Mouse (Mus musculus) MEL (cell line): ENCODE results near the gene Casr. TPM values are rescaled to one million over a fixed set of nuclear protein-coding genes. Genes with fewer than 3 reads are reported as not detected.

Source experiments
- DNase-seq: peaks from one replicate; pipeline ENCODE4 v3.0.0; 2011; ENCODE audit warnings: low read depth, low spot score
- H3K27ac ChIP-seq: 2 replicates; pipeline ENCODE4 v1.5.1; 2012; ENCODE audit warnings: low read depth, mild to moderate bottlenecking, control low read depth, low read length, moderate library complexity; ENCODE audit not compliant: control insufficient read depth
- H3K27me3 ChIP-seq, 2 experiments: fragments of 150-350 bp in 1 of 2; sonication (generic) in 1 of 2; 2 replicates each; pipeline ENCODE4 v1.6.1; 2012; ENCODE audit warnings: low read length in 2 of 2, mild to moderate bottlenecking in 2 of 2, improper control_type of control experiment in 1 of 2, moderate library complexity in 1 of 2; ENCODE audit not compliant: insufficient read depth in 2 of 2, control insufficient read depth in 1 of 2
- H3K36me3 ChIP-seq, 2 experiments: 2 replicates each; pipeline ENCODE4 v1.6.1; 2012 to 2014; ENCODE audit warnings: low read length in 2 of 2, improper control_type of control experiment in 1 of 2, inconsistent platforms in 1 of 2, mild to moderate bottlenecking in 1 of 2; ENCODE audit not compliant: insufficient read depth in 2 of 2, control insufficient read depth in 1 of 2
- H3K4me1 ChIP-seq, 2 experiments: fragments of 150-350 bp in 1 of 2; sonication (generic) in 1 of 2; 2 replicates each; pipeline ENCODE4 v1.6.1; 2012; ENCODE audit warnings: low read length in 2 of 2, improper control_type of control experiment in 1 of 2, mild to moderate bottlenecking in 1 of 2; ENCODE audit not compliant: insufficient read depth in 2 of 2, control insufficient read depth in 1 of 2
- H3K4me3 ChIP-seq, 2 experiments: fragments of 150-350 bp in 1 of 2; sonication (generic) in 1 of 2; 2 replicates each; pipeline ENCODE4 v1.5.1; 2012; ENCODE audit warnings: low read depth in 2 of 2, low read length in 2 of 2, mild to moderate bottlenecking in 2 of 2, moderate library complexity in 2 of 2, control low read depth in 1 of 2, improper control_type of control experiment in 1 of 2; ENCODE audit not compliant: control insufficient read depth in 1 of 2, insufficient read depth in 1 of 2
- H3K79me2 ChIP-seq: 2 replicates; pipeline ENCODE4 v1.6.1; 2012; ENCODE audit warnings: mild to moderate bottlenecking, low read length, moderate library complexity; ENCODE audit not compliant: control insufficient read depth, poor library complexity, insufficient read depth
- H3K9ac ChIP-seq: 2 replicates; pipeline ENCODE4 v1.6.1; 2012; ENCODE audit warnings: low read depth, mild to moderate bottlenecking, control low read depth, low read length, moderate library complexity; ENCODE audit not compliant: control insufficient read depth, poor library complexity, severe bottlenecking
- H3K9me3 ChIP-seq: fragments of 150-350 bp; sonication (generic); replicated peaks from 2 replicates; pipeline ENCODE4 v1.6.1; 2012; ENCODE audit warnings: mild to moderate bottlenecking, low read length, improper control_type of control experiment, moderate library complexity; ENCODE audit not compliant: insufficient read depth
- BHLHE40 ChIP-seq: IDR thresholded peaks from 2 replicates; pipeline ENCODE4 v1.6.1; 2012; ENCODE audit warnings: low read depth, mild to moderate bottlenecking, inconsistent platforms, low read length, improper control_type of control experiment, borderline replicate concordance
- CHD1 ChIP-seq: IDR thresholded peaks from 2 replicates; pipeline ENCODE4 v1.6.1; 2012; ENCODE audit warnings: low read depth, mild to moderate bottlenecking, inconsistent platforms, low read length, improper control_type of control experiment
- CHD2 ChIP-seq: IDR thresholded peaks from 2 replicates; pipeline ENCODE4 v1.6.1; 2011; ENCODE audit warnings: low read length, improper control_type of control experiment
- CTCF ChIP-seq, 3 experiments: IDR thresholded peaks in 2 of 3; conservative IDR thresholded peaks in 1 of 3; 2 replicates each; pipeline ENCODE4 v1.5.1; 2011 to 2012; ENCODE audit warnings: low read length in 3 of 3, low read depth in 2 of 3, mild to moderate bottlenecking in 2 of 3, improper control_type of control experiment in 1 of 3, inconsistent platforms in 1 of 3, mixed read lengths in 1 of 3, moderate library complexity in 1 of 3; ENCODE audit not compliant: control insufficient read depth in 1 of 3, insufficient read depth in 1 of 3, poor library complexity in 1 of 3, severe bottlenecking in 1 of 3
- E2F4 ChIP-seq: IDR thresholded peaks from 2 replicates; pipeline ENCODE4 v1.6.1; 2011; ENCODE audit warnings: low read depth, low read length, improper control_type of control experiment, borderline replicate concordance
- ELF1 ChIP-seq: IDR thresholded peaks from 2 replicates; pipeline ENCODE4 v1.6.1; 2014; ENCODE audit warnings: low read depth, mild to moderate bottlenecking, inconsistent platforms, low read length, improper control_type of control experiment, moderate library complexity
- GABPA ChIP-seq: IDR thresholded peaks from 2 replicates; pipeline ENCODE4 v1.6.1; 2012; ENCODE audit warnings: low read depth, mild to moderate bottlenecking, inconsistent platforms, low read length, improper control_type of control experiment, moderate library complexity
- HCFC1 ChIP-seq: IDR thresholded peaks from 2 replicates; pipeline ENCODE4 v1.6.1; 2012; ENCODE audit warnings: low read depth, mild to moderate bottlenecking, inconsistent platforms, low read length, improper control_type of control experiment, moderate library complexity
- MEF2A ChIP-seq: IDR thresholded peaks from 2 replicates; pipeline ENCODE4 v1.6.1; 2014; ENCODE audit warnings: low read depth, mild to moderate bottlenecking, inconsistent platforms, low read length, improper control_type of control experiment; ENCODE audit not compliant: poor library complexity, insufficient replicate concordance, severe bottlenecking; ENCODE audit errors: extremely low read depth
- MXI1 ChIP-seq: IDR thresholded peaks from 2 replicates; pipeline ENCODE4 v1.6.1; 2011; ENCODE audit warnings: mild to moderate bottlenecking, low read depth, low read length, improper control_type of control experiment
- NELFE ChIP-seq: IDR thresholded peaks from 2 replicates; pipeline ENCODE4 v1.6.1; 2011; ENCODE audit warnings: low read depth, low read length, improper control_type of control experiment
- RAD21 ChIP-seq: IDR thresholded peaks from 2 replicates; pipeline ENCODE4 v1.6.1; 2011; ENCODE audit warnings: mild to moderate bottlenecking, low read depth, low read length, improper control_type of control experiment
- RCOR1 ChIP-seq: IDR thresholded peaks from 2 replicates; pipeline ENCODE4 v1.6.1; 2012; ENCODE audit warnings: low read depth, mild to moderate bottlenecking, inconsistent platforms, low read length, improper control_type of control experiment
- SIN3A ChIP-seq: IDR thresholded peaks from 2 replicates; pipeline ENCODE4 v1.6.1; 2012; ENCODE audit warnings: low read length, improper control_type of control experiment, inconsistent platforms
- TAL1 ChIP-seq: IDR thresholded peaks from 2 replicates; pipeline ENCODE4 v1.6.1; 2012; ENCODE audit warnings: mild to moderate bottlenecking, inconsistent platforms, low read length, moderate library complexity, mixed read lengths
- TBP ChIP-seq: IDR thresholded peaks from 2 replicates; pipeline ENCODE4 v1.8.0; 2011; ENCODE audit warnings: low read depth, low read length, improper control_type of control experiment
- USF2 ChIP-seq, 2 experiments: IDR thresholded peaks; 2 replicates each; pipeline ENCODE4 v1.6.1; 2011 to 2012; ENCODE audit warnings: improper control_type of control experiment in 2 of 2, low read length in 2 of 2, borderline replicate concordance in 1 of 2, inconsistent platforms in 1 of 2, low read depth in 1 of 2, mild to moderate bottlenecking in 1 of 2; ENCODE audit not compliant: insufficient read depth in 1 of 2
- ZKSCAN1 ChIP-seq: IDR thresholded peaks from 2 replicates; pipeline ENCODE4 v1.6.1; 2012; ENCODE audit warnings: low read depth, mild to moderate bottlenecking, inconsistent platforms, low read length, improper control_type of control experiment, moderate library complexity
- ZNF384 ChIP-seq: IDR thresholded peaks from 2 replicates; pipeline ENCODE4 v1.6.1; 2012; ENCODE audit warnings: low read depth, mild to moderate bottlenecking, inconsistent platforms, low read length, improper control_type of control experiment
- polyA plus RNA-seq, 2 experiments: library from polyadenylated mRNA; stranded (reverse) in 1 of 2; unstranded in 1 of 2; fragments of >175 nt in 1 of 2; fragments of >200 nt in 1 of 2; gene quantifications; 2 replicates each; pipeline versions ENCODE4 v1.2.1 to v1.2.4; 2012; ENCODE audit warnings: low replicate concordance in 2 of 2, low read depth in 1 of 2; ENCODE audit not compliant: insufficient read length in 2 of 2, insufficient read depth in 1 of 2, missing spikeins in 1 of 2
- total RNA-seq: library from RNA; depleted of rRNA; stranded (reverse); fragments of 300-350 nt; gene quantifications from 2 replicates; pipeline ENCODE4 v1.2.3, GENCODE M21; 2012; rRNA removed

The Casr gene
- total RNA-seq (not detected in 2 replicates), polyA plus RNA-seq (not detected)

DNA sequence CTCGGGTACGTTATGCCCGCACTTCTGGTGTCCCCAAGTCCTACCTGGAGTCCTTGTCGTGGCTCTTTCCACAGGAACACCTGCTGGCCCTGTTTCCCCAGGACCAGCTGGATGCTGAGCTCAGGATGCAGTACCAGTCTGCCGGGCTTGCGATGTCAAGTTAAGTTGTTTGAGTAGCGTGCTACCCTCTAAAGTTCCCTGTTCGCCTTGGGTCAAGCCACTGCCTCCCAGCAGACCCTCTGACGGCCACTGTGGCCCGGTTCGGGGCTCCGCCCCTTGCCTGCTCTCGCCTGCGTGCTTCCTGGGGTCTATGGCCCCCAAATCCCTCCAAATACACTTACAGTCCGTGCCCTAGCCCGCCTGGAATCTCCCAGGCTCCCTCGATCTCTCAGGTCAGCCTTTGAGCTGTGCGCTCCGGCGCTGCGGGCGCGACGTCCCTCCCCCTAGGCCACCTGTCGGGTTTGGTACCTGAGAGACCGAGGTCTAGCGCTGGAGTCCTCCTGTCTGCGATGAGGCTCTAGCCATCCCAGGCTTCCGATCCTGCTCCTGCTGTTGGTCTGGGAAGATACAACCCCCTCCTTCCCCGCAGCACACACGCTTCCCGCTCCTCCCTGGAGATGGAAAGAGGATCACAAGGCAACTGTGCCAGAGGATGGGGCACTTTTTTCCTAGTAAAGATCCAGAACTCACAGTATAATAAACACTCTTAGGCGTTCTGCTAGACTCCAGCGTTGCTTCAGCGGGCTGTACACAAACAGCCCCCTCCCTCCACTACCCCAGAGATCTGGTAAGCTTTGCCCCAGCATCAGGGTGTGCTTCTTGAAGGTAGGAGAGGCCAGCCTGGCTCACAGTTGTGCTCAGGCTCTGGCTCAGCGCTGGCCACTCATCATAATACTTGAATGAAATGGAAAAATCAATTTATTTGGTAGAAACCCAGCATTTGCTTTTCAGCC, at the start of gene Casr:
Gene Casr, minus strand, starts transcription at position 756 of the 953 bp plus-strand sequence.
- Histone ChIP-seq H3K79me2 (no peaks in the 10 kb centered on the region), H3K9ac (no peak within 1 kb of the TSS), H3K27ac (no peak within 1 kb of the TSS), H3K4me1 (no peaks in the 10 kb centered on the region), H3K36me3 (no peaks in the 10 kb centered on the region), H3K27me3 (no peaks in the 10 kb centered on the region), H3K4me3 (no peak within 1 kb of the TSS), H3K9me3 (no peaks in the 10 kb centered on the region)
- DNase-seq, result no peak
- TF ChIP-seq MEF2A (no peak), TBP (no peak), GABPA (no peak), MXI1 (no peak), RCOR1 (no peak), BHLHE40 (no peak), E2F4 (no peak), CHD2 (no peak), CHD1 (no peak)

DNA sequence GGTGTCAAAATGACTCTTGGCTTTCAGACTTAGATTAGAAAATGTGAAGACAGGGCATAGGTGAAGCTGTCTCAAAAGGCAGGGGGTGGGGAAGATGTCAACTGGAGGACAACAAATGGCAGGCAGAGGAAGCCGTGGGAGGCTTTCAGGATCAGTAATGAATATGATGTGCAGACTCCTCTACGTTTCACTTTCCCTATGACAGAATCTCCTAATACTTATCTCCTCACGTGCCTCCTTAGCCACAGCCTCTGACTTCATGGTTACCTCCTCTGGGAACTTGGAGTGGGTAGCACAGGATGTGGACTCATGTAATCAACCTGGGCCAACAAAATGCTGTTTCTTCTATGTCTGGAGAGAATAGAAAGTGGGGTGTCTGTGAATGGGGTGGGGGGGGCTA, 40.7 kb upstream of the Casr start:
- Histone ChIP-seq H3K36me3 (no peaks in the 10 kb centered on the region), H3K79me2 (no peaks in the 10 kb centered on the region), H3K27me3 (no peaks in the 10 kb centered on the region), H3K27ac (no peak overlapping the region), H3K4me1 (no peaks in the 10 kb centered on the region), H3K9me3 (no peaks in the 10 kb centered on the region), H3K9ac (no peak overlapping the region), H3K4me3 (no peak overlapping the region)
- DNase-seq, result no peak
- TF ChIP-seq ZKSCAN1 (no peak), HCFC1 (no peak)

DNA sequence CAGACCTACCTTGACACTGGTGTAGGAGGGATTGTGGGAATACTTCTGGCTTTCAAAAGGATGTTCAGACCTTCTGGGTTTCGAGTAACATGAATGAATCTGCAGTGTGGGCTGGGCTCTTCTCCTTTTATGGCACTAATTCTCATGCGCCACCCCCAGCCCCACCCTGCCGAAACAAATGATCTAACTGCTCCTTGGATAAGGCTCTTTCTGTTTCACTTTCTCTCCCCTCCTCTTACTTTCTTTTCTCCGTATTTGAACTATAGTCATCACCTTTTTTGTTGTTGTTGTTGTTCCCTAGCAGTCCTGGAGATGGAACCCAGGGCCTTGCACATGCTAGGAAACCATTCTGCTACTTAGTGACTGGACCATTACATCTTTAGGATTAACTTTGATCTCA, 36.3 kb upstream of the Casr start:
- Histone ChIP-seq H3K79me2 (no peaks in the 10 kb centered on the region), H3K4me1 (no peaks in the 10 kb centered on the region), H3K27ac (no peak overlapping the region), H3K36me3 (no peaks in the 10 kb centered on the region), H3K9ac (no peak overlapping the region), H3K4me3 (no peak overlapping the region), H3K9me3 (no peaks in the 10 kb centered on the region), H3K27me3 (no peaks in the 10 kb centered on the region)
- TF ChIP-seq SIN3A (no peak), ZNF384 (no peak), ELF1 (no peak), RAD21 (no peak), USF2 (IDR thresholded peaks at IDR 0.05; ENCODE audit: borderline replicate concordance in 1 of 2, insufficient read depth in 1 of 2, low read depth in 1 of 2, low read length in 2 of 2) (no peak), RCOR1 (no peak), TAL1 (no peak), MXI1 (no peak), NELFE (no peak), E2F4 (no peak), CTCF (IDR thresholded peaks at IDR 0.05 in 2 of 3, conservative IDR thresholded peaks at IDR 0.05 in 1 of 3; ENCODE audit: control insufficient read depth in 1 of 3, insufficient read depth in 1 of 3, low read depth in 2 of 3, low read length in 3 of 3, poor library complexity in 1 of 3, severe bottlenecking in 1 of 3) (no peak)
- no peak for DNase-seq
